Comparison of ENCODE assay signal across 21 mouse cellular contexts in genomic region chr9:108530954-108531353, GRCm38 (mm10). TPM values are rescaled to one million over a fixed set of nuclear protein-coding genes. Genes with fewer than 3 reads are reported as not detected.
DNase-seq lines count a peak whose midpoint lies in the region; ATAC-seq lines count a peak whose summit lies in the region.
"Had no signal": no experiment of that assay in that cellular context is flagged by ENCODE, and none has a peak within 500 bp of the region (broad histone marks: within the 10 kb centered on the region; RNA-seq: fewer than 3 reads in every experiment).

No protein-coding gene starts in this region.

- no peak overlapping the region for H3K27ac ChIP-seq in midbrain, embryonic 11.5 days (ENCODE audit: low read depth, low read length)
- H3K27ac ChIP-seq in midbrain, embryonic 13.5 days: no peak overlapping the region

- no peak for ATAC-seq in midbrain, embryonic 11.5 days (ENCODE audit: low FRiP score)
- no peak for ATAC-seq in midbrain, embryonic 13.5 days
- ATAC-seq: activated CD4-positive, CD25-positive, alpha-beta regulatory T cell, adult 4 months; CD4-positive, CD25-positive, alpha-beta regulatory T cell, adult 4 months; Patski had no signal

- no peaks in the 10 kb centered on the region for H3K4me1 ChIP-seq in midbrain, embryonic 11.5 days (ENCODE audit: control insufficient read depth, insufficient read depth, low read length)
- H3K4me1 ChIP-seq in midbrain, embryonic 13.5 days (replicated peaks): no peaks in the 10 kb centered on the region

- DNase-seq in heart, adult 11 months: peak; percentile 7
- no peak for DNase-seq in heart, adult 9 months (ENCODE audit: low spot score in 2 of 2)
- peak; percentile 83 for DNase-seq in midbrain, embryonic 11.5 days (ENCODE audit: low spot score, missing footprints)
- peak; percentile 48 for DNase-seq in retina, adult 2 months (ENCODE audit: low read depth, low spot score)
- no peak for DNase-seq in retina, postnatal 1 day
- DNase-seq: adrenal gland, adult 2 months; adrenal gland, adult 8-10 months; adrenal gland, postnatal 10 days; adrenal gland, postnatal 14 days; adrenal gland, postnatal 25 days; adrenal gland, postnatal 36 days; B cell, adult 2 months; cerebellum, adult 11 months; cerebellum, adult 11-12 months; cerebellum, adult 18-20 months had no signal

- peaks cover 42% of the 10 kb centered on the region for H3K36me3 ChIP-seq in midbrain, embryonic 11.5 days (ENCODE audit: control insufficient read depth, insufficient read depth, low read length)
- H3K36me3 ChIP-seq in midbrain, embryonic 13.5 days: peaks cover 76% of the 10 kb centered on the region

- H3K9me3 ChIP-seq in midbrain, embryonic 11.5 days (ENCODE audit: control insufficient read depth, low read length): no peaks in the 10 kb centered on the region
- no peaks in the 10 kb centered on the region for H3K9me3 ChIP-seq in midbrain, embryonic 13.5 days
- H3K9me3 ChIP-seq: G1E had no signal

- no peak overlapping the region for H3K4me3 ChIP-seq in midbrain, embryonic 11.5 days (ENCODE audit: low read depth, low read length)
- no peak overlapping the region for H3K4me3 ChIP-seq in midbrain, embryonic 13.5 days (replicated peaks)

- no peak overlapping the region for H3K9ac ChIP-seq in midbrain, embryonic 11.5 days (ENCODE audit: low read length)
- no peak overlapping the region for H3K9ac ChIP-seq in midbrain, embryonic 13.5 days (replicated peaks)

- WGBS in midbrain, embryonic 11.5 days: 92% methylated on average over 1 of the region's 1 CpGs
- WGBS in midbrain, embryonic 13.5 days: 89% methylated on average over 1 of the region's 1 CpGs

- no peak overlapping the region for H3K4me2 ChIP-seq in midbrain, embryonic 11.5 days
- no peak overlapping the region for H3K4me2 ChIP-seq in midbrain, embryonic 13.5 days (replicated peaks)

- no peaks in the 10 kb centered on the region for H3K27me3 ChIP-seq in midbrain, embryonic 11.5 days (ENCODE audit: control insufficient read depth, insufficient read depth, low read length)
- no peaks in the 10 kb centered on the region for H3K27me3 ChIP-seq in midbrain, embryonic 13.5 days
- H3K27me3 ChIP-seq: CH12.LX, Patski had no signal

RNA-seq across cellular contexts. Expression of gene Qrich1, which starts 14.3 kb away (rescaled TPM):
- polyA plus RNA-seq in midbrain, embryonic 11.5 days (2014; fragmentation: Nextera tagmentation; extraction: Ambion mirVana): 160 and 175 TPM in 2 replicates
- polyA plus RNA-seq in midbrain, embryonic 13.5 days (2015; fragmentation: Nextera tagmentation; extraction: Ambion mirVana): 141 and 146 TPM in 2 replicates

RNA-seq across cellular contexts. Expression of gene Qars, which starts 23.4 kb away (rescaled TPM):
- polyA plus RNA-seq in midbrain, embryonic 11.5 days (2014; fragmentation: Nextera tagmentation; extraction: Ambion mirVana): 103 TPM in 2 replicates
- polyA plus RNA-seq in midbrain, embryonic 13.5 days (2015; fragmentation: Nextera tagmentation; extraction: Ambion mirVana): 70.2 and 70.5 TPM in 2 replicates

RNA-seq across cellular contexts. Expression of gene Impdh2, which starts 29.1 kb away (rescaled TPM):
- 182 and 186 TPM in 2 replicates for polyA plus RNA-seq in midbrain, embryonic 11.5 days (2014; fragmentation: Nextera tagmentation; extraction: Ambion mirVana)
- 108 and 115 TPM in 2 replicates for polyA plus RNA-seq in midbrain, embryonic 13.5 days (2015; fragmentation: Nextera tagmentation; extraction: Ambion mirVana)

RNA-seq across cellular contexts. Expression of gene Ndufaf3, which starts 36.3 kb away (rescaled TPM):
- polyA plus RNA-seq in midbrain, embryonic 11.5 days (2014; fragmentation: Nextera tagmentation; extraction: Ambion mirVana): 51.7 and 51.9 TPM in 2 replicates
- 73.7 and 79.2 TPM in 2 replicates for polyA plus RNA-seq in midbrain, embryonic 13.5 days (2015; fragmentation: Nextera tagmentation; extraction: Ambion mirVana)

RNA-seq across cellular contexts. Expression of gene Dalrd3, which starts 38.7 kb away (rescaled TPM):
- polyA plus RNA-seq in midbrain, embryonic 11.5 days (2014; fragmentation: Nextera tagmentation; extraction: Ambion mirVana): 158 and 172 TPM in 2 replicates
- polyA plus RNA-seq in midbrain, embryonic 13.5 days (2015; fragmentation: Nextera tagmentation; extraction: Ambion mirVana): 321 and 345 TPM in 2 replicates

Comparison
In these comparisons a context has a peak if more than half of its experiments do, and no peak if none do; other contexts are left out.
1. DNase-seq: peak in heart, adult 11 months (single experiment), midbrain, embryonic 11.5 days (single experiment) and retina, adult 2 months (single experiment); none in heart, adult 9 months (0 of 2) and retina, postnatal 1 day (single experiment).